Mouse (Mus musculus) lung, postnatal 0 days (tissue): ENCODE results near the gene Tmem151a. TPM values are rescaled to one million over a fixed set of nuclear protein-coding genes. Genes with fewer than 3 reads are reported as not detected.

Experiments used
- ATAC-seq: fragments of 200-750 bp; cut with Nextera tagmentation; 2 replicates; pipeline ENCODE4 v1.8.0; 2017; ENCODE audit warnings: moderate library complexity
- DNase-seq: peaks from one replicate; pipeline ENCODE4 v3.0.0-alpha.2; 2016; ENCODE audit warnings: low spot score
- H3K27ac ChIP-seq: fragments of 300-500 bp; sonication (generic); 2 replicates; pipeline ENCODE4 v1.5.1; 2014; ENCODE audit warnings: antibody characterized with exemption, mild to moderate bottlenecking, low read length, mixed read lengths
- H3K27me3 ChIP-seq: fragments of 300-500 bp; sonication (generic); replicated peaks from 2 replicates; pipeline ENCODE4 v1.6.1; 2014; ENCODE audit warnings: low read length, mixed read lengths; ENCODE audit not compliant: insufficient read depth
- H3K36me3 ChIP-seq: fragments of 300-500 bp; sonication (generic); 2 replicates; pipeline ENCODE4 v1.6.1; 2014; ENCODE audit warnings: low read length, mixed read lengths; ENCODE audit not compliant: insufficient read depth
- H3K4me1 ChIP-seq: fragments of 300-500 bp; sonication (generic); 2 replicates; pipeline ENCODE4 v1.6.1; 2014; ENCODE audit warnings: antibody characterized with exemption, low read depth, low read length, mixed read lengths; ENCODE audit not compliant: insufficient read depth
- H3K4me2 ChIP-seq: fragments of 300-500 bp; sonication (generic); replicated peaks from 2 replicates; pipeline ENCODE4 v1.6.1; 2014; ENCODE audit warnings: low read depth, mild to moderate bottlenecking, low read length, moderate library complexity, mixed read lengths
- H3K4me3 ChIP-seq: fragments of 300-500 bp; sonication (generic); 2 replicates; pipeline ENCODE4 v1.5.1; 2014; ENCODE audit warnings: low read depth, low read length
- H3K9ac ChIP-seq: fragments of 300-500 bp; sonication (generic); replicated peaks from 2 replicates; pipeline ENCODE4 v1.6.1; 2014; ENCODE audit warnings: low read depth, mild to moderate bottlenecking
- H3K9me3 ChIP-seq: fragments of 300-500 bp; sonication (generic); 2 replicates; pipeline ENCODE4 v1.6.1; 2016; ENCODE audit warnings: low read length, mixed read lengths
- CTCF ChIP-seq: IDR thresholded peaks from 2 replicates; pipeline ENCODE4 v1.5.1; 2016; ENCODE audit warnings: antibody characterized with exemption, mild to moderate bottlenecking
- EP300 ChIP-seq: IDR thresholded peaks from 2 replicates; pipeline ENCODE4 v1.6.1; 2016; ENCODE audit warnings: antibody characterized with exemption, mild to moderate bottlenecking, control low read depth
- WGBS: fragments of 180-500 bp; shearing (Covaris S2); extraction: QIAGEN DNeasy Blood & Tissue Kit; methylation state at CpG from one replicate; pipeline ENCODE4 v1.1.7; 2014; 5-methylcytosine and 5-hydroxymethylcytosine counted together
- polyA plus RNA-seq: library from polyadenylated mRNA; unstranded; fragments of >200 nt; fragmentation: Nextera tagmentation; extraction: Ambion mirVana; gene quantifications from 2 replicates; pipeline ENCODE4 v1.2.1, GENCODE M21; 2015

The Tmem151a gene
- polyA plus RNA-seq, 1 experiment from 2014 or later: 4.5 TPM

GRCm38 (mm10) chr19:5058801-5059771 lies 26.2 kb downstream of the Tmem151a start:
- Histone ChIP-seq H3K36me3 (no peaks in the 10 kb centered on the region), H3K4me2 (0 out of 2 replicates have a peak overlapping the region, but pooled peaks have one; percentile 5), H3K4me1 (peaks cover 13% of the 10 kb centered on the region; the same call in 1 of the 2 replicates), H3K9ac (no peak overlapping the region), H3K4me3 (no peak overlapping the region), H3K27ac (peak overlapping the region; percentile 66), H3K9me3 (no peaks in the 10 kb centered on the region), H3K27me3 (no peaks in the 10 kb centered on the region)
- TF ChIP-seq CTCF: no peak
- ATAC-seq: peak; percentile 64
- DNase-seq: peak; percentile 59
- 16% methylated on average over 10 of the region's 10 CpGs for WGBS

- peak overlapping the region; percentile 66 for H3K27ac ChIP-seq
- TF ChIP-seq CTCF: no peak
- TF ChIP-seq EP300: peak; percentile 69; the same call in 1 of the 2 replicates
- H3K4me2 ChIP-seq: no peak overlapping the region
- peaks cover 13% of the 10 kb centered on the region; the same call in 1 of the 2 replicates for H3K4me1 ChIP-seq
- 21% methylated on average over 16 of the region's 16 CpGs for WGBS
- DNase-seq (peak; percentile 72), ATAC-seq (peak; percentile 28)
- no peak overlapping the region for H3K9ac ChIP-seq
- H3K4me3 ChIP-seq: no peak overlapping the region
- H3K9me3 ChIP-seq: no peaks in the 10 kb centered on the region
- H3K27me3 ChIP-seq: no peaks in the 10 kb centered on the region
- H3K36me3 ChIP-seq: no peaks in the 10 kb centered on the region
These were observed 27.2 kb downstream of the Tmem151a start for GRCm38 (mm10) chr19:5057876-5058775.

- peak; percentile 60 for DNase-seq
These were observed 29.1 kb downstream of the Tmem151a start for GRCm38 (mm10) chr19:5056251-5056650.

DNA sequence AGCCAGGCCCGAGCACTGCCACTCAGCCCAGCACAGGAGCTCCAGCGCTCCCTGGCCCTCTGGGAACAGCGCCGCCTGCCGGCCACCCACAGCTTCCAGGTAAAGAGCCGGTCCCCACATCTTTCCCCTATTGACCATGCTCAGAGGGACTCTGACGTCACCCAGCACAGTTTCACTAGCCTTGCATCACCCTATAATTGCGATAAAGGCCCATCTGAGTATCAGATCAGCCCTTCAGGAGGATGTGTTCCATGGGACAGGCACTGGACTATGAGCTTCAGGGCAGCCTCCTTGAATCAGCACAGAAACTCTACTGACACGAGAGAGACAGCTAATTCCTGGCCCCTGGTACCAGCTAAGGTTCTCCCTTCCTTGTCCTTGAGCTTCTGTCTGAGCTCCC lies 31.4 kb downstream of the Tmem151a start:
- no peaks in the 10 kb centered on the region for H3K27me3 ChIP-seq
- no peaks in the 10 kb centered on the region for H3K9me3 ChIP-seq
- H3K36me3 ChIP-seq: peaks cover 4% of the 10 kb centered on the region; the same call in 1 of the 2 replicates
- H3K27ac ChIP-seq: no peak overlapping the region
- H3K9ac ChIP-seq: no peak overlapping the region
- 28% methylated on average over 9 of the region's 9 CpGs for WGBS
- DNase-seq: peak; percentile 76
- H3K4me1 ChIP-seq: no peaks in the 10 kb centered on the region
- no peak overlapping the region for H3K4me2 ChIP-seq
- peak; percentile 8; the same call in 1 of the 2 replicates for ATAC-seq
- TF ChIP-seq EP300 (no peak), CTCF (peak; percentile 82)
- H3K4me3 ChIP-seq: no peak overlapping the region

More at GRCm38 (mm10) chr19:5056251-5056650, 29.1 kb downstream of the Tmem151a start:
- Histone ChIP-seq H3K27me3 (no peaks in the 10 kb centered on the region), H3K9ac (no peak overlapping the region), H3K4me3 (no peak overlapping the region), H3K4me2 (no peak overlapping the region), H3K9me3 (no peaks in the 10 kb centered on the region), H3K4me1 (peaks cover 12% of the 10 kb centered on the region; the same call in 1 of the 2 replicates), H3K27ac (no peak overlapping the region), H3K36me3 (no peaks in the 10 kb centered on the region)
- TF ChIP-seq CTCF: peak; percentile 75
- TF ChIP-seq EP300: no peak
- no peak for ATAC-seq
- WGBS: 17% methylated on average over 6 of the region's 6 CpGs

DNA sequence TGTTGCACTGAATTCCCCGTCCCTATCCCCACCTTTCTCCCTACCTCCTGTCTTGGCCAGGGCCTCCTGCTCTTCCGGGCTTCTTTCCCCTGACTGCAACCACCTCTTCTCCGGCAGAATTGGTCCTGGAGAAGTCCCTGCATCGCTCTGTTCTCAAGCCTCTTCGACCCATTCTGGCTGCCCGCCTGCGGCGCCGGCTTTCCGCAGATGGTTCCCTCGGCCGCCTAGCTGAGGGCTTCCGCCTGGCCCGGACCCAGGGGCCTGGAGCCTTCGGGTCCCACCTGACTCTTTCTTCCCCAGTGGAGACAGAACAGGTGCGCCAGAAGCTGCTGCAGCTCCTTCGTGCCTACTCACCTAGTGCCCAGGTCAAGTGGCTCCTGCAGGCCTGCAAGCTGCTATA lies 32.5 kb downstream of the Tmem151a start:
- H3K4me3 ChIP-seq: no peak overlapping the region
- no peak for DNase-seq
- no peaks in the 10 kb centered on the region for H3K27me3 ChIP-seq
- no peak overlapping the region for H3K9ac ChIP-seq
- no peaks in the 10 kb centered on the region for H3K4me1 ChIP-seq
- no peak overlapping the region for H3K27ac ChIP-seq
- no peaks in the 10 kb centered on the region for H3K9me3 ChIP-seq
- WGBS: 68% methylated on average over 17 of the region's 17 CpGs
- ATAC-seq: no peak
- no peak overlapping the region for H3K4me2 ChIP-seq
- TF ChIP-seq CTCF (no peak), EP300 (no peak)
- H3K36me3 ChIP-seq: peaks cover 8% of the 10 kb centered on the region; the same call in 1 of the 2 replicates
